Mouse (Mus musculus) heart, postnatal 36 days (tissue): ENCODE data around the gene Ank. TPM values are rescaled to one million over a fixed set of nuclear protein-coding genes. Genes with fewer than 3 reads are reported as not detected.

Source experiments
- DNase-seq, 2 experiments: peaks; one replicate each; pipeline ENCODE4 v3.0.0; 2021 to 2022
- intact Hi-C: fragments of 180-260 bp; cut with DNase I; formaldehyde crosslinking; loops from one replicate; pipeline ENCODE4 v1.15.1; 2025
- total RNA-seq, 2 experiments: library from RNA; stranded (reverse); gene quantifications; 2 replicates each; pipeline ENCODE4 v1.2.3; 2021

The Ank gene
- total RNA-seq, 2 experiments from 2014 or later, result 188 to 201 TPM

GRCm38 (mm10) chr15:27492734-27493133 lies 26.3 kb downstream of the Ank start:
- DNase-seq, result no peak
- intact Hi-C loops, result no loop called here

GRCm38 (mm10) chr15:27493516-27493915 lies 27.0 kb downstream of the Ank start:
- no peak for DNase-seq

GRCm38 (mm10) chr15:27495981-27496401 lies 29.5 kb downstream of the Ank start:
- DNase-seq, result no peak
- intact Hi-C loops, result no loop called here

More at GRCm38 (mm10) chr15:27493516-27493915, 27.0 kb downstream of the Ank start:
- intact Hi-C loops, result no loop called here

GRCm38 (mm10) chr15:27496596-27497299 lies 30.3 kb downstream of the Ank start:
- intact Hi-C loops, result no loop called here
- no peak for DNase-seq

GRCm38 (mm10) chr15:27497300-27497997 lies 31.0 kb downstream of the Ank start:
- intact Hi-C loops, result no loop called here
- DNase-seq, result no peak

GRCm38 (mm10) chr15:27498078-27498477 lies 31.6 kb downstream of the Ank start:
- no peak for DNase-seq
- intact Hi-C loops, result no loop called here

- DNase-seq, result no peak
- intact Hi-C loops, result loop anchor here (5.0 kb wide), 1 partner anchor 33 kb away; the partner anchor contains the start of gene Ank
Measured at GRCm38 (mm10) chr15:27500390-27500789, 33.9 kb downstream of the Ank start.

GRCm38 (mm10) chr15:27502338-27502737 lies 35.9 kb downstream of the Ank start:
- intact Hi-C loops, result loop anchor here (5.0 kb wide), 1 partner anchor 35 kb away; the partner anchor contains the start of gene Ank

GRCm38 (mm10) chr15:27503221-27503620 lies 36.7 kb downstream of the Ank start:
- intact Hi-C loops, result loop anchor here (5.0 kb wide), 1 partner anchor 36 kb away; the partner anchor contains the start of gene Ank
- no peak for DNase-seq

More at GRCm38 (mm10) chr15:27502338-27502737, 35.9 kb downstream of the Ank start:
- DNase-seq, result no peak

GRCm38 (mm10) chr15:27503801-27504730 lies 37.6 kb downstream of the Ank start:
- DNase-seq, result no peak
- intact Hi-C loops, result loop anchor here (5.0 kb wide), 1 partner anchor 37 kb away; the partner anchor contains the start of gene Ank

- intact Hi-C loops, result loop anchor here (2.0 kb wide), 1 partner anchor 30 kb away; no protein-coding TSS in a partner anchor
- DNase-seq, result no peak
Measured at GRCm38 (mm10) chr15:27506127-27506886, 39.8 kb downstream of the Ank start.

- intact Hi-C loops, result loop anchor here (2.0 kb wide), 1 partner anchor 30 kb away; no protein-coding TSS in a partner anchor
- DNase-seq, result no peak
Measured at GRCm38 (mm10) chr15:27506893-27507596, 40.6 kb downstream of the Ank start.

GRCm38 (mm10) chr15:27508169-27508568 lies 41.7 kb downstream of the Ank start:
- DNase-seq, result no peak
- intact Hi-C loops, result no loop called here

GRCm38 (mm10) chr15:27508982-27509381 lies 42.5 kb downstream of the Ank start:
- intact Hi-C loops, result no loop called here
- no peak for DNase-seq

GRCm38 (mm10) chr15:27516927-27517326 lies 50.5 kb downstream of the Ank start:
- intact Hi-C loops, result no loop called here
- DNase-seq, result no peak

- intact Hi-C loops, result no loop called here
- no peak for DNase-seq
Measured at GRCm38 (mm10) chr15:27518026-27518425, 51.5 kb downstream of the Ank start.

GRCm38 (mm10) chr15:27519857-27520256 lies 53.4 kb downstream of the Ank start:
- intact Hi-C loops, result no loop called here
- no peak for DNase-seq

GRCm38 (mm10) chr15:27525233-27526005 lies 58.9 kb downstream of the Ank start:
- intact Hi-C loops, result no loop called here

More at GRCm38 (mm10) chr15:27525233-27526005, 58.9 kb downstream of the Ank start:
- DNase-seq, result no peak
